Mouse (Mus musculus) neural tube, embryonic 15.5 days (tissue): Measurements from ENCODE around the gene Tmem190. TPM values are rescaled to one million over a fixed set of nuclear protein-coding genes. Genes with fewer than 3 reads are reported as not detected.

Source experiments
- ATAC-seq: fragments of 200-750 bp; cut with Nextera tagmentation; 2 replicates; pipeline ENCODE4 v1.8.0; 2017; ENCODE audit warnings: mild to moderate bottlenecking, moderate TSS enrichment, moderate library complexity; ENCODE audit not compliant: low FRiP score
- H3K27ac ChIP-seq: fragments of 300-500 bp; sonication (generic); replicated peaks from 2 replicates; pipeline ENCODE4 v1.5.1; 2015; ENCODE audit warnings: mild to moderate bottlenecking, inconsistent platforms
- H3K27me3 ChIP-seq: fragments of 300-500 bp; sonication (generic); replicated peaks from 2 replicates; pipeline ENCODE4 v1.6.1; 2015; ENCODE audit warnings: inconsistent platforms
- H3K36me3 ChIP-seq: fragments of 300-500 bp; sonication (generic); 2 replicates; pipeline ENCODE4 v1.6.1; 2015; ENCODE audit warnings: inconsistent platforms
- H3K4me1 ChIP-seq: fragments of 300-500 bp; sonication (generic); 2 replicates; pipeline ENCODE4 v1.6.1; 2015; ENCODE audit warnings: inconsistent platforms
- H3K4me2 ChIP-seq: fragments of 300-500 bp; sonication (generic); 2 replicates; pipeline ENCODE4 v1.6.1; 2015; ENCODE audit warnings: inconsistent platforms, mild to moderate bottlenecking, moderate library complexity
- H3K4me3 ChIP-seq: fragments of 300-500 bp; sonication (generic); replicated peaks from 2 replicates; pipeline ENCODE4 v1.5.1; 2015; ENCODE audit warnings: mild to moderate bottlenecking, inconsistent platforms
- H3K9ac ChIP-seq: fragments of 300-500 bp; sonication (generic); replicated peaks from 2 replicates; pipeline ENCODE4 v1.6.1; 2015; ENCODE audit warnings: mild to moderate bottlenecking, inconsistent platforms
- H3K9me3 ChIP-seq: fragments of 300-500 bp; sonication (generic); replicated peaks from 2 replicates; pipeline ENCODE4 v1.6.1; 2016; ENCODE audit warnings: inconsistent platforms
- WGBS: fragments of 180-500 bp; shearing (Covaris S2); methylation state at CpG from one replicate; pipeline ENCODE4 v1.1.7; 2015; ENCODE audit warnings: mixed read lengths; 5-methylcytosine and 5-hydroxymethylcytosine counted together
- polyA plus RNA-seq: library from polyadenylated mRNA; unstranded; fragments of >200 nt; fragmentation: Nextera tagmentation; extraction: Ambion mirVana; gene quantifications from 2 replicates; pipeline ENCODE4 v1.2.1, GENCODE M21; 2015

Gene Tmem190
- polyA plus RNA-seq, 1 experiment from 2014 or later, result not detected

- H3K4me2 ChIP-seq, result no peak overlapping the region
- no peak for ATAC-seq
- H3K9me3 ChIP-seq, result no peaks in the 10 kb centered on the region
- WGBS, result 85% methylated on average over 9 of the region's 9 CpGs
- peaks cover 24% of the 10 kb centered on the region for H3K36me3 ChIP-seq
- no peak overlapping the region for H3K27ac ChIP-seq
- peaks cover 22% of the 10 kb centered on the region for H3K4me1 ChIP-seq
- H3K27me3 ChIP-seq, result no peaks in the 10 kb centered on the region
- H3K9ac ChIP-seq, result no peak overlapping the region
- no peak overlapping the region for H3K4me3 ChIP-seq
Measured at GRCm38 (mm10) chr7:4747156-4747899, 35.4 kb upstream of the Tmem190 start.

GRCm38 (mm10) chr7:4748321-4748720 is 34.4 kb upstream of the Tmem190 start:
- Histone ChIP-seq H3K4me2 (no peak overlapping the region), H3K36me3 (peaks cover 24% of the 10 kb centered on the region), H3K27me3 (no peaks in the 10 kb centered on the region), H3K27ac (no peak overlapping the region), H3K4me3 (no peak overlapping the region), H3K9ac (no peak overlapping the region), H3K9me3 (no peaks in the 10 kb centered on the region), H3K4me1 (peaks cover 22% of the 10 kb centered on the region)
- ATAC-seq, result no peak
- 86% methylated on average over 4 of the region's 4 CpGs for WGBS

- WGBS, result 85% methylated on average over 2 of the region's 2 CpGs
Measured at GRCm38 (mm10) chr7:4749169-4749568, 33.6 kb upstream of the Tmem190 start.

DNA sequence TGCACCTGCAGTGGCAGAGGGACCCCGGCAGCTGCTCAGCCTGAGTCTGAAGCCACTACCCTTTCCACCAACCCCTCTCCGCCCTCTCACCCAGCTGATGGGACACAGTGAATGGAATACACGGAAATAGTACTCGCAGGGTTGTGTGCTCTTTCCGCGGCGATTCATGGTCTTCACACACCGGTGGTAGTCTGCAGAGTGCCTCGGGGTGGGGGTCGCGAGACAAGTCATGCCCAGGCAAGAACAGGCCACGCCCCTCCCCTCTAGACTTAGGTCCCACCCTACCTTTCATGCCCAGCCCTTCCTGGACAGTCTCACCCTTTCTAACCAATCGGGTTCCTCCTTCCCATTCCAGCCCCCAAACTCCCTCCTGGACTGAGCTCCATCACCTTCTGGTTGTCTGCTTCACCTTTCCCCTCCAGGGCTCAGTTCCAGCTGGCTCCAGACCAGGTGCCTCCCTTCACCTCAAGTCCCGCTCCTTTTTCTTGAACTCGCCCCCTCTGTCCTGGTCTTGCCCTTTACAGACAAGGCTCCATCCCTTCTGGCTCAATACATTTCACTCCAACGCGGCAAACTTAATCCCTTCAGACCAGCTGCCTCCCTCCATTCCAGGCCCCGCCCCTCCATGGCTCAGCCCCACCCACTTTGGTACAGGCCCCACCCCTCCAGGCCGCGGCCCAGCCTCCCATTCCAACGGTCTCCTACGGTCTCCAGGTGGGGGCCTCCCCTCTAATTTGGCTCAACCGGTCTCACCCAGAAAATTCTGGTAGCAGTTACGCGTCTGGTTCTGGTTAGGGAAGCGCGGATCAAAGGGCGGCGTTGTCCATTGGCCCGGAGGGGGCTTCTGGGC is 30.5 kb upstream of the Tmem190 start:
- H3K36me3 ChIP-seq, result 0 out of 2 replicates have a peak, but pooled peaks cover 3% of the 10 kb centered on the region
- no peaks in the 10 kb centered on the region for H3K27me3 ChIP-seq
- H3K4me1 ChIP-seq, result peaks cover 21% of the 10 kb centered on the region
- peak overlapping the region; percentile 65 for H3K4me2 ChIP-seq
- no peaks in the 10 kb centered on the region for H3K9me3 ChIP-seq
- peak overlapping the region; percentile 41; the same call in 1 of the 2 replicates for H3K27ac ChIP-seq
- WGBS, result 2% methylated on average over 30 of the region's 30 CpGs
- H3K4me3 ChIP-seq, result peak overlapping the region; percentile 42
- H3K9ac ChIP-seq, result peak overlapping the region; percentile 42; the same call in 1 of the 2 replicates
- ATAC-seq, result peak; percentile 72

More at GRCm38 (mm10) chr7:4749169-4749568, 33.6 kb upstream of the Tmem190 start:
- peaks cover 21% of the 10 kb centered on the region for H3K4me1 ChIP-seq
- no peaks in the 10 kb centered on the region for H3K27me3 ChIP-seq
- H3K36me3 ChIP-seq, result peaks cover 24% of the 10 kb centered on the region
- no peak overlapping the region for H3K9ac ChIP-seq
- H3K4me3 ChIP-seq, result no peak overlapping the region
- no peak for ATAC-seq
- no peaks in the 10 kb centered on the region for H3K9me3 ChIP-seq
- H3K27ac ChIP-seq, result no peak overlapping the region
- H3K4me2 ChIP-seq, result no peak overlapping the region

DNA sequence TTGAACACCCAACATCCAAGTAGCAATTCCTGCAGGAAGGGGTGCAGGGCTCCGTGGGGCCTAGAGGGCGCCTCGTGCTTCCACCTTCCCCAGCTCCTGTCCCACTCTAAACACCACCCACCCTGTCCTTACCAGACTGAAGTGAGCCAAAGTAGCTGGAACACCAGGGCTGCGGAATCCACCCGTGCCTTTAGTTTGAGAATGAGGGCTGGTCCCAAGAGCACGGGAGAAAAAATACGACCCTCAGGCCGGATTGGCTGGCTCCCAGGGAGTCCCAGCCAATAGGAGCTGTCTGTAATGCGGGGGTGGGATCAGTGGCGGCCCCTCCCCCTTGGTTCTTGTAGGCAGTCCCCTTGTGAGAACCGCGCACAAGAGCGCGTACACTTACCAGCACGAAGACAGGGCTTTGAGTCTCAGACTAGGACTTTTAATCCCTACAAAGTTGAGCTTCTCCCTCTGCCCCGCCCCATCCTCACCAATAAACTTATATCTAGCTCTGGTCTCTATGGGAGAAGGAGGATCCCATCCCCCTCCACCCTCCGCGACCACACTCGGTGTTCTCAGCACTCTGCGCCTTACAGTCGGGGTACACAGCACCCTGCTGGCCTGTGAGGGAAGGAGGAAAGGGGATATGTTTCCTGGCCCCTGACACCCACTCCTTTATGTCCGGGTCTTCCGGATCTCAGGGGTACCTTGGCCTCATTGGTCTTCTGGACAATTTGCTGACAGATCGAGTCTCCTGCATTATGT is 29.7 kb upstream of the Tmem190 start, which contains the start of gene Cox6b2:
TSS of gene Cox6b2 (minus strand) at position 274 of the 750 bp plus-strand sequence.
- Histone ChIP-seq H3K36me3 (0 out of 2 replicates have a peak, but pooled peaks cover 3% of the 10 kb centered on the region), H3K27ac (peak within 1 kb of the TSS; percentile 41; the same call in 1 of the 2 replicates), H3K27me3 (no peaks in the 10 kb centered on the region), H3K9me3 (no peaks in the 10 kb centered on the region), H3K9ac (peak within 1 kb of the TSS; percentile 42; the same call in 1 of the 2 replicates), H3K4me2 (peak within 1 kb of the TSS; percentile 65), H3K4me1 (peaks cover 21% of the 10 kb centered on the region), H3K4me3 (peak within 1 kb of the TSS; percentile 42)
- ATAC-seq, result peak; percentile 95
- WGBS, result 2% methylated on average over 24 of the region's 24 CpGs

- 39% methylated on average over 1 of the region's 1 CpGs for WGBS
- no peak overlapping the region for H3K9ac ChIP-seq
- no peak for ATAC-seq
- H3K4me2 ChIP-seq, result no peak overlapping the region
- no peaks in the 10 kb centered on the region for H3K9me3 ChIP-seq
- no peaks in the 10 kb centered on the region for H3K4me1 ChIP-seq
- H3K36me3 ChIP-seq, result no peaks in the 10 kb centered on the region
- no peaks in the 10 kb centered on the region for H3K27me3 ChIP-seq
- H3K27ac ChIP-seq, result no peak overlapping the region
- no peak overlapping the region for H3K4me3 ChIP-seq
Measured at GRCm38 (mm10) chr7:4759670-4760069, 23.1 kb upstream of the Tmem190 start.

- H3K27ac ChIP-seq, result no peak overlapping the region
- no peaks in the 10 kb centered on the region for H3K36me3 ChIP-seq
- H3K4me2 ChIP-seq, result no peak overlapping the region
- ATAC-seq, result no peak
- no peaks in the 10 kb centered on the region for H3K9me3 ChIP-seq
- H3K4me3 ChIP-seq, result no peak overlapping the region
- peaks cover 7% of the 10 kb centered on the region; the same call in 1 of the 2 replicates for H3K4me1 ChIP-seq
- H3K27me3 ChIP-seq, result no peaks in the 10 kb centered on the region
- WGBS, result 10% methylated on average over 4 of the region's 4 CpGs
- H3K9ac ChIP-seq, result no peak overlapping the region
Measured at GRCm38 (mm10) chr7:4764946-4765710, 17.6 kb upstream of the Tmem190 start.

DNA sequence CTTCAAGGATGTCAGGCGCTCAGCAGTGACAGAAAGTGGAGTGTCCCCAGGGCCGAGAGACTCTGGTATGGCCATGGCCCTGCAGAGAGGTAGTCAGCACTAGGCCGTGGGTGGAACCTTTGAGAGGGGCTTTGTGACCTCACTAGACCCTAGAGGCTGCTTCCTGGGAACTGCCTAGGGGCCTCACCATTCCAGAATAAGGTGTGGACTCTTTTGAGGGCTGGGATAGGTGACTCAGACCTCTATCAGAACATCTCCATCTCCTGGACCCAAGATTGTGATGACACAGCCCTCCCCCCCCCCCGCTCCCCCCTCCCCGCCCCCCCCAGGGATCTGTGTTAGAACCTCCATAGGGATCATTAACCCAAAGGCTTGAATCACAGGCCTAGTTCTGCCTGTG is 11.5 kb upstream of the Tmem190 start, which contains the start of gene Fam71e2:
TSS of gene Fam71e2 (minus strand) at position 101 of the 400 bp plus-strand sequence.
- no peak for ATAC-seq
- Histone ChIP-seq H3K27me3 (peaks cover 24% of the 10 kb centered on the region), H3K9me3 (no peaks in the 10 kb centered on the region), H3K36me3 (no peaks in the 10 kb centered on the region), H3K27ac (no peak within 1 kb of the TSS), H3K4me2 (no peak within 1 kb of the TSS), H3K4me3 (no peak within 1 kb of the TSS), H3K9ac (no peak within 1 kb of the TSS), H3K4me1 (no peaks in the 10 kb centered on the region)
- WGBS, result 78% methylated on average over 3 of the region's 5 CpGs

DNA sequence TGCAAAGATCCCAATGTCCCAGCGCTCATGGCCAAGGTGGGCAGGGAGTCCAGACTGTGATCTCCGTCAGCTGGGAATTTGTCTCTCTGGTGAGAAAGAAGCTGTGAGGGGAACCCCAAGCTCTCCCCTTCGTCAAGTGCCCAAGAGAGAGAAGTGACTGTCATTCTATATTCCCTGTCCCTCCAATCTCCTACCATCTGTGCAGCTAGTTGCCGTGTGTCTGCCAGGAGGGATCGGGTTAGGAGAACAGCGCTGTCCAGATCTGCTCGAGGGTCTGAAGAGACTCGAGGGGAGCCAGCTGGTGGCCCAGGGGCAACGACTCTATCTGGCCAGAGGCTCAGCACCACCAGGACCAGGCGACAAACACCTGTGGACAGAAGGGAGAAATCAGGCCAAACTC is 6.6 kb upstream of the Tmem190 start:
- no peak for ATAC-seq
- 53% methylated on average over 10 of the region's 10 CpGs for WGBS
- no peak overlapping the region for H3K4me3 ChIP-seq
- H3K4me1 ChIP-seq, result peaks cover 10% of the 10 kb centered on the region
- H3K9ac ChIP-seq, result no peak overlapping the region
- peaks cover 69% of the 10 kb centered on the region for H3K27me3 ChIP-seq
- no peak overlapping the region for H3K27ac ChIP-seq
- H3K4me2 ChIP-seq, result no peak overlapping the region
- no peaks in the 10 kb centered on the region for H3K36me3 ChIP-seq
- H3K9me3 ChIP-seq, result no peaks in the 10 kb centered on the region

DNA sequence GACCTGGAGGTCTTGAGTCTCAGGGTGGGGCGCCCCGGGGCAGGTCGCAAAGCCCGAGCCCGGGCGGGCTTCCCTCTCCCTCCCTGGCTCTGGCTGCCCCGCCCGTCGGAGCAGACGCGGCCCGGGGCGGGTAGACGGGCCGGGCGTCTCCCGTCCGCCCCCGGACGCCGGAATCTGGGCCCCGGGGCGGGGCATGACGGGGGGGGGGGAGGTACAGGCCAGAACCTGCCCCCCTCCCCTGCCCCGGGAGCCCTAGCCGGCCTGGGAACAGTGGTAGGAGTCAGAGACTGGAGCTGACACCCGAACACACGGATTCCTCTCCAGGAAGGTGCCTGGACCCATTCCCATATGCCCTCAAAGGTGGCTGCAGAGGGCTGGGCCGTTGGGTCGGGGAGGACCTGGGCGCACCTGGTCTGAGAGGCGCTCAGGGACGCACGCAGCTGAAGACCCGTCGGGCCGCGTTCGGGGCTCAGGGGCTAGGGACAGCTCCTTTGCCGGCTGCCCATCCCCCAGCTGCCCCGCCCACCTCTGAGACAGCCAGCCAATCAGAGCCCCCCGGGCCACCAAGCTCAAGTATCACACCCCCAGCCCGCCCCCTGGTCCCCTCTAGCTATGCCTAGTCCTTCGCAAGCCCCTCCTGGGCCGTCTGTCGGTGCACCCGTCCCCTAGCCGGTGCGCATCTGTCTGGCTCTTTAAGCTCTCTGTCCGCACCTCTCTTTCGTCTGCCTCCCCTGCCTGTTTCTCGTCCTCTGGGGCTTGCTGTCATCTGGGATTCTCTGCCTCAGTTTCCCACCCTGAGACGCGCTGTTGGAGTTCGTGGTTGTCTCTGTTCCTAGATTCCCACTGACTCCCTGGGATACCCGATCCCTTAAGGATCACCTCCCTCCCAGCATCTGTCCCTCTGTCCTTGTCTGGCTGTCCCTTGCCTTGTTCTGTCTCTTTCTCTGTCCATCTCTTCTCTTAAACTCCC is 5.6 kb upstream of the Tmem190 start:
- Histone ChIP-seq H3K36me3 (no peaks in the 10 kb centered on the region), H3K4me3 (peak overlapping the region; percentile 37), H3K27me3 (peaks cover 72% of the 10 kb centered on the region), H3K9me3 (no peaks in the 10 kb centered on the region), H3K9ac (peak overlapping the region; percentile 33), H3K27ac (no peak overlapping the region), H3K4me2 (peak overlapping the region; percentile 54), H3K4me1 (peaks cover 10% of the 10 kb centered on the region)
- WGBS, result 2% methylated on average over 52 of the region's 56 CpGs
- ATAC-seq, result peak; percentile 79
